Mouse (Mus musculus) MEL (cell line): ENCODE measurements around the gene Rad51b. TPM values are rescaled to one million over a fixed set of nuclear protein-coding genes. Genes with fewer than 3 reads are reported as not detected.

ENCODE experiments used
- DNase-seq: peaks from one replicate; pipeline ENCODE4 v3.0.0; 2011; ENCODE audit warnings: low read depth, low spot score
- H3K27ac ChIP-seq: 2 replicates; pipeline ENCODE4 v1.5.1; 2012; ENCODE audit warnings: low read depth, mild to moderate bottlenecking, control low read depth, low read length, moderate library complexity; ENCODE audit not compliant: control insufficient read depth
- H3K27me3 ChIP-seq, 2 experiments: fragments of 150-350 bp in 1 of 2; sonication (generic) in 1 of 2; 2 replicates each; pipeline ENCODE4 v1.6.1; 2012; ENCODE audit warnings: low read length in 2 of 2, mild to moderate bottlenecking in 2 of 2, improper control_type of control experiment in 1 of 2, moderate library complexity in 1 of 2; ENCODE audit not compliant: insufficient read depth in 2 of 2, control insufficient read depth in 1 of 2
- H3K36me3 ChIP-seq, 2 experiments: 2 replicates each; pipeline ENCODE4 v1.6.1; 2012 to 2014; ENCODE audit warnings: low read length in 2 of 2, improper control_type of control experiment in 1 of 2, inconsistent platforms in 1 of 2, mild to moderate bottlenecking in 1 of 2; ENCODE audit not compliant: insufficient read depth in 2 of 2, control insufficient read depth in 1 of 2
- H3K4me1 ChIP-seq, 2 experiments: fragments of 150-350 bp in 1 of 2; sonication (generic) in 1 of 2; 2 replicates each; pipeline ENCODE4 v1.6.1; 2012; ENCODE audit warnings: low read length in 2 of 2, improper control_type of control experiment in 1 of 2, mild to moderate bottlenecking in 1 of 2; ENCODE audit not compliant: insufficient read depth in 2 of 2, control insufficient read depth in 1 of 2
- H3K4me3 ChIP-seq, 2 experiments: fragments of 150-350 bp in 1 of 2; sonication (generic) in 1 of 2; 2 replicates each; pipeline ENCODE4 v1.5.1; 2012; ENCODE audit warnings: low read depth in 2 of 2, low read length in 2 of 2, mild to moderate bottlenecking in 2 of 2, moderate library complexity in 2 of 2, control low read depth in 1 of 2, improper control_type of control experiment in 1 of 2; ENCODE audit not compliant: control insufficient read depth in 1 of 2, insufficient read depth in 1 of 2
- H3K79me2 ChIP-seq: 2 replicates; pipeline ENCODE4 v1.6.1; 2012; ENCODE audit warnings: mild to moderate bottlenecking, low read length, moderate library complexity; ENCODE audit not compliant: control insufficient read depth, poor library complexity, insufficient read depth
- H3K9ac ChIP-seq: 2 replicates; pipeline ENCODE4 v1.6.1; 2012; ENCODE audit warnings: low read depth, mild to moderate bottlenecking, control low read depth, low read length, moderate library complexity; ENCODE audit not compliant: control insufficient read depth, poor library complexity, severe bottlenecking
- H3K9me3 ChIP-seq: fragments of 150-350 bp; sonication (generic); replicated peaks from 2 replicates; pipeline ENCODE4 v1.6.1; 2012; ENCODE audit warnings: mild to moderate bottlenecking, low read length, improper control_type of control experiment, moderate library complexity; ENCODE audit not compliant: insufficient read depth
- BHLHE40 ChIP-seq: IDR thresholded peaks from 2 replicates; pipeline ENCODE4 v1.6.1; 2012; ENCODE audit warnings: low read depth, mild to moderate bottlenecking, inconsistent platforms, low read length, improper control_type of control experiment, borderline replicate concordance
- CHD2 ChIP-seq: IDR thresholded peaks from 2 replicates; pipeline ENCODE4 v1.6.1; 2011; ENCODE audit warnings: low read length, improper control_type of control experiment
- CTCF ChIP-seq, 3 experiments: IDR thresholded peaks in 2 of 3; conservative IDR thresholded peaks in 1 of 3; 2 replicates each; pipeline ENCODE4 v1.5.1; 2011 to 2012; ENCODE audit warnings: low read length in 3 of 3, low read depth in 2 of 3, mild to moderate bottlenecking in 2 of 3, improper control_type of control experiment in 1 of 3, inconsistent platforms in 1 of 3, mixed read lengths in 1 of 3, moderate library complexity in 1 of 3; ENCODE audit not compliant: control insufficient read depth in 1 of 3, insufficient read depth in 1 of 3, poor library complexity in 1 of 3, severe bottlenecking in 1 of 3
- ELF1 ChIP-seq: IDR thresholded peaks from 2 replicates; pipeline ENCODE4 v1.6.1; 2014; ENCODE audit warnings: low read depth, mild to moderate bottlenecking, inconsistent platforms, low read length, improper control_type of control experiment, moderate library complexity
- ETS1 ChIP-seq: IDR thresholded peaks from 2 replicates; pipeline ENCODE4 v1.6.1; 2012; ENCODE audit warnings: low read depth, mild to moderate bottlenecking, inconsistent platforms, low read length, improper control_type of control experiment, moderate library complexity
- GATA1 ChIP-seq: IDR thresholded peaks from 2 replicates; pipeline ENCODE4 v1.6.1; 2011; ENCODE audit warnings: low read depth, low read length, improper control_type of control experiment
- MAX ChIP-seq: IDR thresholded peaks from 2 replicates; pipeline ENCODE4 v1.6.1; 2011; ENCODE audit warnings: low read length, improper control_type of control experiment
- MEF2A ChIP-seq: IDR thresholded peaks from 2 replicates; pipeline ENCODE4 v1.6.1; 2014; ENCODE audit warnings: low read depth, mild to moderate bottlenecking, inconsistent platforms, low read length, improper control_type of control experiment; ENCODE audit not compliant: poor library complexity, insufficient replicate concordance, severe bottlenecking; ENCODE audit errors: extremely low read depth
- MXI1 ChIP-seq: IDR thresholded peaks from 2 replicates; pipeline ENCODE4 v1.6.1; 2011; ENCODE audit warnings: mild to moderate bottlenecking, low read depth, low read length, improper control_type of control experiment
- MYB ChIP-seq: IDR thresholded peaks from 2 replicates; pipeline ENCODE4 v1.6.1; 2011; ENCODE audit warnings: mild to moderate bottlenecking, low read depth, low read length, improper control_type of control experiment
- NRF1 ChIP-seq: IDR thresholded peaks from 2 replicates; pipeline ENCODE4 v1.6.1; 2014; ENCODE audit warnings: low read depth, mild to moderate bottlenecking, inconsistent platforms, low read length, improper control_type of control experiment, moderate library complexity; ENCODE audit not compliant: poor library complexity, insufficient read depth, severe bottlenecking
- RAD21 ChIP-seq: IDR thresholded peaks from 2 replicates; pipeline ENCODE4 v1.6.1; 2011; ENCODE audit warnings: mild to moderate bottlenecking, low read depth, low read length, improper control_type of control experiment
- SIN3A ChIP-seq: IDR thresholded peaks from 2 replicates; pipeline ENCODE4 v1.6.1; 2012; ENCODE audit warnings: low read length, improper control_type of control experiment, inconsistent platforms
- TBP ChIP-seq: IDR thresholded peaks from 2 replicates; pipeline ENCODE4 v1.8.0; 2011; ENCODE audit warnings: low read depth, low read length, improper control_type of control experiment
- TCF12 ChIP-seq: IDR thresholded peaks from 2 replicates; pipeline ENCODE4 v1.6.1; 2014; ENCODE audit warnings: low read depth, mild to moderate bottlenecking, inconsistent platforms, low read length, improper control_type of control experiment, moderate library complexity
- USF1 ChIP-seq: IDR thresholded peaks from 2 replicates; pipeline ENCODE4 v1.6.1; 2014; ENCODE audit warnings: low read depth, mild to moderate bottlenecking, inconsistent platforms, low read length, improper control_type of control experiment, moderate library complexity
- USF2 ChIP-seq, 2 experiments: IDR thresholded peaks; 2 replicates each; pipeline ENCODE4 v1.6.1; 2011 to 2012; ENCODE audit warnings: improper control_type of control experiment in 2 of 2, low read length in 2 of 2, borderline replicate concordance in 1 of 2, inconsistent platforms in 1 of 2, low read depth in 1 of 2, mild to moderate bottlenecking in 1 of 2; ENCODE audit not compliant: insufficient read depth in 1 of 2
- polyA plus RNA-seq, 2 experiments: library from polyadenylated mRNA; stranded (reverse) in 1 of 2; unstranded in 1 of 2; fragments of >175 nt in 1 of 2; fragments of >200 nt in 1 of 2; gene quantifications; 2 replicates each; pipeline versions ENCODE4 v1.2.1 to v1.2.4; 2012; ENCODE audit warnings: low replicate concordance in 2 of 2, low read depth in 1 of 2; ENCODE audit not compliant: insufficient read length in 2 of 2, insufficient read depth in 1 of 2, missing spikeins in 1 of 2
- total RNA-seq: library from RNA; depleted of rRNA; stranded (reverse); fragments of 300-350 nt; gene quantifications from 2 replicates; pipeline ENCODE4 v1.2.3, GENCODE M21; 2012

Gene Rad51b
- total and polyA plus RNA-seq, 3 experiments = 3.6 to 5.7 TPM; not detected in 1

- TF ChIP-seq ELF1 (no peak), CHD2 (no peak), RAD21 (no peak), TCF12 (no peak), MYB (no peak), CTCF (IDR thresholded peaks at IDR 0.05 in 2 of 3, conservative IDR thresholded peaks at IDR 0.05 in 1 of 3; ENCODE audit: control insufficient read depth in 1 of 3, insufficient read depth in 1 of 3, low read depth in 2 of 3, low read length in 3 of 3, poor library complexity in 1 of 3, severe bottlenecking in 1 of 3) (no peak), USF1 (no peak)
- Histone ChIP-seq H3K79me2 (no peaks in the 10 kb centered on the region), H3K27me3 (no peaks in the 10 kb centered on the region), H3K27ac (no peak overlapping the region), H3K9me3 (no peaks in the 10 kb centered on the region), H3K36me3 (no peaks in the 10 kb centered on the region), H3K4me1 (no peaks in the 10 kb centered on the region), H3K9ac (no peak overlapping the region), H3K4me3 (no peak overlapping the region)
- no peak for DNase-seq
Measured at GRCm38 (mm10) chr12:79512982-79513681, 216.1 kb downstream of the Rad51b start.

- TF ChIP-seq GATA1 (0 out of 2 replicates have a peak, but pooled peaks have one; percentile 2), MXI1 (no peak)
- Histone ChIP-seq H3K9ac (no peak overlapping the region), H3K4me3 (no peak overlapping the region), H3K4me1 (no peaks in the 10 kb centered on the region), H3K27ac (no peak overlapping the region), H3K36me3 (no peaks in the 10 kb centered on the region), H3K27me3 (no peaks in the 10 kb centered on the region), H3K9me3 (no peaks in the 10 kb centered on the region), H3K79me2 (no peaks in the 10 kb centered on the region)
- DNase-seq = no peak
Measured at GRCm38 (mm10) chr12:79514680-79515079, 217.6 kb downstream of the Rad51b start.

- no peak overlapping the region for H3K9ac ChIP-seq
- H3K79me2 ChIP-seq = no peaks in the 10 kb centered on the region
- H3K4me3 ChIP-seq = no peak overlapping the region
- no peak overlapping the region for H3K27ac ChIP-seq
- H3K27me3 ChIP-seq = no peaks in the 10 kb centered on the region
- H3K9me3 ChIP-seq = no peaks in the 10 kb centered on the region
- DNase-seq = no peak
- TF ChIP-seq USF2 (IDR thresholded peaks at IDR 0.05; ENCODE audit: borderline replicate concordance in 1 of 2, insufficient read depth in 1 of 2, low read depth in 1 of 2, low read length in 2 of 2) (no peak), ETS1 (no peak), NRF1 (no peak), BHLHE40 (no peak), MXI1 (no peak), SIN3A (no peak), TBP (no peak), MAX (no peak), MEF2A (no peak)
- no peaks in the 10 kb centered on the region for H3K4me1 ChIP-seq
- H3K36me3 ChIP-seq = no peaks in the 10 kb centered on the region
Measured at GRCm38 (mm10) chr12:79522374-79522773, 225.3 kb downstream of the Rad51b start.
